Mouse (Mus musculus) liver, embryonic 14.5 days (tissue): ENCODE results near the gene Ano10. TPM values are rescaled to one million over a fixed set of nuclear protein-coding genes. Genes with fewer than 3 reads are reported as not detected.

Experiments used
- ATAC-seq: fragments of 200-750 bp; cut with Nextera tagmentation; 2 replicates; pipeline ENCODE4 v1.8.0; 2017; ENCODE audit warnings: moderate number of reproducible peaks, mild to moderate bottlenecking, moderate library complexity; ENCODE audit not compliant: insufficient read depth
- DNase-seq, 3 experiments: peaks; one replicate each; pipeline ENCODE4 v3.0.0-alpha.2; 2012 to 2013; ENCODE audit warnings: low read depth in 3 of 3, low spot score in 3 of 3
- H3K27ac ChIP-seq: fragments of 300-500 bp; sonication (generic); 2 replicates; pipeline ENCODE4 v1.5.1; 2014; ENCODE audit warnings: moderate library complexity, mild to moderate bottlenecking, control low read depth, inconsistent platforms
- H3K27me3 ChIP-seq: fragments of 300-500 bp; sonication (generic); 2 replicates; pipeline ENCODE4 v1.6.1; 2014; ENCODE audit warnings: mild to moderate bottlenecking, low read length, moderate library complexity; ENCODE audit not compliant: control insufficient read depth, insufficient read depth
- H3K36me3 ChIP-seq: fragments of 300-500 bp; sonication (generic); replicated peaks from 2 replicates; pipeline ENCODE4 v1.6.1; 2014; ENCODE audit warnings: low read depth; ENCODE audit not compliant: control insufficient read depth, insufficient read depth
- H3K4me1 ChIP-seq, 2 experiments: fragments of 200-500 bp in 1 of 2; fragments of 300-500 bp in 1 of 2; sonication (generic) in 1 of 2; replicated peaks; 2 replicates each; pipeline ENCODE4 v1.6.1; 2012 to 2014; ENCODE audit warnings: antibody characterized with exemption in 1 of 2, inconsistent platforms in 1 of 2, low read length in 1 of 2; ENCODE audit not compliant: control insufficient read depth in 2 of 2, insufficient read depth in 2 of 2
- H3K4me2 ChIP-seq: fragments of 300-500 bp; sonication (generic); 2 replicates; pipeline ENCODE4 v1.6.1; 2014; ENCODE audit warnings: low read depth, mild to moderate bottlenecking, control low read depth, moderate library complexity
- H3K4me3 ChIP-seq, 2 experiments: fragments of 200-500 bp in 1 of 2; fragments of 300-500 bp in 1 of 2; sonication (generic) in 1 of 2; 2 replicates each; pipeline ENCODE4 v1.5.1; 2012 to 2014; ENCODE audit warnings: low read depth in 2 of 2, low read length in 2 of 2, mild to moderate bottlenecking in 2 of 2, control low read depth in 1 of 2, inconsistent platforms in 1 of 2, moderate library complexity in 1 of 2; ENCODE audit not compliant: insufficient read depth in 1 of 2
- H3K9ac ChIP-seq: fragments of 300-500 bp; sonication (generic); replicated peaks from 2 replicates; pipeline ENCODE4 v1.6.1; 2014; ENCODE audit warnings: mild to moderate bottlenecking, control low read depth, moderate library complexity
- H3K9me3 ChIP-seq: fragments of 300-500 bp; sonication (generic); 2 replicates; pipeline ENCODE4 v1.6.1; 2016; ENCODE audit warnings: low read length, mixed read lengths; ENCODE audit not compliant: control insufficient read depth
- CTCF ChIP-seq: IDR thresholded peaks from 2 replicates; pipeline ENCODE4 v1.5.1; 2016; ENCODE audit warnings: antibody characterized with exemption, low read depth, control low read depth
- EP300 ChIP-seq: IDR thresholded peaks from 2 replicates; pipeline ENCODE4 v1.6.1; 2016; ENCODE audit warnings: antibody characterized with exemption, low read depth
- WGBS: fragments of 180-500 bp; shearing (Covaris S2); extraction: QIAGEN DNeasy Blood & Tissue Kit; methylation state at CpG from one replicate; pipeline ENCODE4 v1.1.7; 2014; ENCODE audit not compliant: insufficient replicate concordance; 5-methylcytosine and 5-hydroxymethylcytosine counted together
- microRNA-seq: library from miRNA; unstranded; fragments of <30 nt; microRNA quantifications from one replicate; pipeline ENCODE4, GENCODE M21; 2016
- polyA plus RNA-seq, 2 experiments: library from polyadenylated mRNA; depleted of rRNA in 1 of 2; stranded (reverse) in 1 of 2; unstranded in 1 of 2; fragments of >200 nt; fragmentation: Nextera tagmentation in 1 of 2; extraction: Ambion mirVana in 1 of 2; gene quantifications; 2 replicates each; pipeline versions ENCODE4 v1.2.1 to v1.2.3; 2012 to 2014

Gene Ano10
- polyA plus RNA-seq, 2 experiments, result 6.9 to 11.4 TPM

DNA sequence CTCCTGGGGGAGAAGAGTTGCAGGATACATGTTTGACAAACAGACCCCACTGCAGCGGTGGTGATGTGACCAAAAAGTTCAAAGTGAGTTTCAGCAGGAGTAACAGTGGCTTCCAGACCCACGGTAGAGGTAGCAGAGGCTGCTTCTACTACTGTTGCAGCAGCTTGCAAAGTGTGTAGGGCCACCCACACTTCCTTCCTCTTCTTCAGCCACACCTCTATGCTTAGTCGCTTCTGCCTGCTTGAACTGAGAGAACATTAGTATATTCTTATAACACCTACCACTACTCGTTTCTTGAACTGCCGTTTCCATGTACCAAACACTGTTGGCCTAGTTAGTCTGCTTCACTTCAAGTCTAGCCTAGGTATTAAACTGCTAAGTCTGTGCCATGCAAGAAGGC, 165.5 kb downstream of the Ano10 start:
- Histone ChIP-seq H3K9me3 (no peaks in the 10 kb centered on the region), H3K36me3 (no peaks in the 10 kb centered on the region; the same call in 1 of the 2 replicates), H3K27me3 (no peaks in the 10 kb centered on the region), H3K4me2 (no peak overlapping the region), H3K4me1 (peaks cover 4 to 29% of the 10 kb centered on the region in 2 experiments; a peak in 3 of 4 replicates), H3K9ac (no peak overlapping the region), H3K27ac (no peak overlapping the region), H3K4me3 (no peak overlapping the region)
- ATAC-seq, result no peak
- WGBS, result 7% methylated on average over 5 of the region's 5 CpGs
- DNase-seq, result no peak
- no peak for TF ChIP-seq EP300
- TF ChIP-seq CTCF, result no peak

DNA sequence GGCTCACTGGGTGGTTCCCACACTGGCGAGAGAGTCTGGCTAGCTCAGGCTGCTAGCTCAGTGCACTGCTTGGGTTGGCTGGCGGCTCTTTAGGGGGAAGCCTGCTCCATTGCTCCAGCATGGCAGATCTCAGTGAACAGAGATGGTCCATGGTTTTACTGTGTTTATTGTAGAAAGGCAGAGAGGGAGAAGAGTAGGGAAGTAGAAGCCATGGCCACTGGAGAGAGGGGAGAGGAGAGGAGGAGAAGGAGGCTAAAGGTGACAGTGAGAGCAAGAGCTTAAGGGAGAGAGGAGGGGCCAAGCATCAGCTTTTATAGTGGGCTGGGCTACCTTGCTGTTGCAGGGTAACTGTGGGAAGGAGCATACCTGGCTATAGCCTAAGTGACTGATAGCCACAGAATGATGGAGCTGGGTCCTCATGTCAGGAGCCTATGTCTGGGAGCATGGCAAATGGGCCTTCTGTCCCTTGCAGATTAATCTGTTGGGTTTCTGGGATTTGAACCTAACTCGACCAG, 166.9 kb downstream of the Ano10 start:
- ATAC-seq (no peak), DNase-seq (no peak)
- Histone ChIP-seq H3K27ac (no peak overlapping the region), H3K4me1 (peaks cover 4 to 29% of the 10 kb centered on the region in 2 experiments; a peak in 3 of 4 replicates), H3K36me3 (no peaks in the 10 kb centered on the region), H3K9ac (no peak overlapping the region), H3K4me3 (no peak overlapping the region), H3K27me3 (no peaks in the 10 kb centered on the region), H3K9me3 (no peaks in the 10 kb centered on the region), H3K4me2 (no peak overlapping the region)
- TF ChIP-seq CTCF (no peak), EP300 (no peak)
- WGBS, result 54% methylated on average over 3 of the region's 3 CpGs

GRCm38 (mm10) chr9:122126790-122127189, 167.4 kb downstream of the Ano10 start:
- WGBS, result 73% methylated on average over 8 of the region's 8 CpGs
- H3K27me3 ChIP-seq, result no peaks in the 10 kb centered on the region
- no peaks in the 10 kb centered on the region for H3K9me3 ChIP-seq
- H3K9ac ChIP-seq, result no peak overlapping the region
- H3K36me3 ChIP-seq, result no peaks in the 10 kb centered on the region
- no peak overlapping the region for H3K4me2 ChIP-seq
- TF ChIP-seq EP300 (no peak), CTCF (no peak)
- no peak overlapping the region for H3K27ac ChIP-seq
- no peak for ATAC-seq
- peaks cover 4 to 29% of the 10 kb centered on the region in 2 experiments; a peak in 3 of 4 replicates for H3K4me1 ChIP-seq
- no peak for DNase-seq
- H3K4me3 ChIP-seq, result no peak overlapping the region

Small RNAs within 50 kb of the gene (microRNA-seq; reads per million reads assigned to microRNA genes)
- gene Mir8106, result not detected

Other genes with a start within 250 kb of the Ano10 start
- gene Snrk, start 177.2 kb downstream of the Ano10 start, polyA plus RNA-seq (2012; rRNA removed), result 9.9 and 12.9 TPM in 2 replicates
- gene Snrk, start 177.2 kb downstream of the Ano10 start, polyA plus RNA-seq (2014; fragmentation: Nextera tagmentation; extraction: Ambion mirVana), result 10.4 and 12.3 TPM in 2 replicates
- gene Abhd5, start 57.2 kb upstream of the Ano10 start, polyA plus RNA-seq (2012; rRNA removed), result 15.6 and 16.7 TPM in 2 replicates
- gene Abhd5, start 57.2 kb upstream of the Ano10 start, polyA plus RNA-seq (2014; fragmentation: Nextera tagmentation; extraction: Ambion mirVana), result 26.0 and 26.1 TPM in 2 replicates